Mouse (Mus musculus) lung, adult 10 weeks (tissue): Measurements from ENCODE around the gene Mmrn2. TPM values are rescaled to one million over a fixed set of nuclear protein-coding genes. Genes with fewer than 3 reads are reported as not detected.

Source experiments
- polyA plus RNA-seq: library from polyadenylated mRNA; stranded (reverse); fragments of 350-450 nt; fragmentation: Illumina TruSeq; extraction: RNeasy Lipid Tissue Mini Kit (QIAGEN cat#74804); gene quantifications from one replicate; pipeline ENCODE4 v1.2.3, GENCODE M21; 2014; ENCODE audit warnings: low read depth, low replicate concordance; ENCODE audit not compliant: insufficient read depth

Gene Mmrn2
- polyA plus RNA-seq = 9.8 TPM

DNA sequence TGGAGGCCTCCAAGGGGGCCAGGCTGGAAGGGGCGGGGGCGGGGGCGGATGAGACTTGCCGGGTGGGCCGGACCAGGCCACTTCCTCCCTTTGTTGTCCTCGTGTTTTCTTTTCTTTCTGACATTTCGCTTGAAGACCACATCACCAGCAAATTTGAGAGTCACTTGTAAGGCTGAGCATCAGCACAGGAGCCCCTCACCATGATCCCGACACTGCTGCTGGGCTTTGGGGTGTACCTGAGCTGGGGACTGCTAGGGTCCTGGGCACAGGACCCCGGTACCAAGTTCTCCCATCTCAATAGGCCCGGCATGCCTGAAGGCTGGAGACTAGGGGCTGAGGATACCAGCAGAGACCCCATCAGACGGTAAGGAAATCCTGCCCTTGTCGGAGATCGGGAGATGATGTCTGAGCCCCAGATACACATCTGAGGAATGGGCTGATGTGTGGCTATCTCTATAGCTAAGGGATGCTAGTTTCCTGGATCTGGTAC, at the start of gene Mmrn2:
TSS of gene Mmrn2 (plus strand) at position 51 of the 490 bp plus-strand sequence.

DNA sequence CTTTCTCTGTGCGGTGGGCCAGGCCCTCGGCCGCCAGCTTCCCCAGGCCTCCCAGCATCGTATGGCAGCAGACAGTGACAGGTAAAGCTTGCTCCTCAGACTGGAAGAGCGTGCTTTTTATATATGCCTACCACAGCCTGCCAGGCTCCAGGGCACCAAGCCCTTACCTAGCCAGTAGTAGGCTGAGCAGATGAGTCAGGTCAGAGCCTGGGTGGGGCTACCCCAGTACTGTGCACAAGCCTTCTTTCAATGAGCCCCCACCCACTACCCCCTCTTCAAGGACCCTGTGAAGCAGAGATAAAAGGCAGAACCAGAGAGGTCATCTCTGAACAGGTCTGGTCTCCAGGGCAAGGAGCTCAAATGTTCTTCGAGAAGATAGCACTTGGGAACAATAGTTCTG, 20.0 kb upstream of the Mmrn2 start, which contains the start of gene Fam25c:
TSS of gene Fam25c (minus strand) at position 133 of the 400 bp plus-strand sequence.

DNA sequence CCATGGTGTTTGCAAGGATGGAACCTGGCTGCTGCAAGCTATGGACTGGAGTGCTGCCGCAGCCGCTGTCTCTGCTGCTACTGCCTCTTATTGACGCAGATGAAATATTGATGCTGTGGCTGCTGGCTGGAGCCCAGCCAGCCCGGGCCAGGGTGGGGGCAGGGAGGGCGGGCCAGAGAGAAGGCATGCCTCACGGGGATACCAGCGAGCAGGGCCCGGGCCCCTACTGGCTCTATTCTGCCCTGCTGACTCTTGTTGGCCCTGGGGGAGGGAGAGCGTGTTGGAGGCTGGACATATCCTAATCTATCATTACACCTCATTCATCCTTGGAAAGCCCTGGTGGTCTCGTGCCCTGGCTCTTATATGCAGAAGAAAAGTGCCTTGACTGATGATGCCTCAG, 688 bp upstream of the Mmrn2 start, which contains the start of gene Sncg:
TSS of gene Sncg (minus strand) at position 213 of the 400 bp plus-strand sequence.

Other genes with a start within 250 kb of the Mmrn2 start
- 0.12 TPM for gene Npy4r, start 223.0 kb upstream of the Mmrn2 start, polyA plus RNA-seq
- gene Gprin2, start 173.8 kb upstream of the Mmrn2 start, polyA plus RNA-seq = 0.06 TPM
- gene Syt15, start 155.9 kb upstream of the Mmrn2 start, polyA plus RNA-seq = 2.8 TPM
- gene Shld2, start 65.0 kb upstream of the Mmrn2 start, polyA plus RNA-seq = 4.3 TPM
- 71.0 TPM for gene Glud1, start 64.7 kb upstream of the Mmrn2 start, polyA plus RNA-seq
- gene Fam25c, start 20.0 kb upstream of the Mmrn2 start, polyA plus RNA-seq = not detected
- gene Sncg, start 676 bp upstream of the Mmrn2 start, polyA plus RNA-seq = 24.1 TPM
- gene Bmpr1a, start 127.9 kb downstream of the Mmrn2 start, polyA plus RNA-seq = 17.6 TPM
- not detected for gene 9230112D13Rik, start 147.3 kb downstream of the Mmrn2 start, polyA plus RNA-seq
- 8.9 TPM for gene Ldb3, start 213.2 kb downstream of the Mmrn2 start, polyA plus RNA-seq
- gene Opn4, start 224.7 kb downstream of the Mmrn2 start, polyA plus RNA-seq = not detected